ENCODE assay signal across 19 mouse cellular contexts in genomic region chr7:96811691-96812090, GRCm38 (mm10).
DNase-seq lines count a peak whose midpoint lies in the region; ATAC-seq and TF ChIP-seq lines count a peak whose summit lies in the region.
"Had no signal": no experiment of that assay in that cellular context is flagged by ENCODE, and none has a peak within 500 bp of the region (broad histone marks: within the 10 kb centered on the region; RNA-seq: fewer than 3 reads in every experiment).

No protein-coding gene starts in this region.

- WGBS in forebrain, embryonic 16.5 days, result 81% methylated on average over 11 of the region's 11 CpGs
- 94% methylated on average over 11 of the region's 11 CpGs for WGBS in forebrain, embryonic 12.5 days
- WGBS in hindbrain, embryonic 14.5 days, result 89% methylated on average over 11 of the region's 11 CpGs
- 65% methylated on average over 11 of the region's 11 CpGs for WGBS in hindbrain, postnatal 0 days

- DNase-seq in left cerebral cortex, postnatal 4 days, result peak; percentile 68
- DNase-seq in left cerebral cortex, adult 8-10 months (ENCODE audit: low spot score in 2 of 2), result no peak
- no peak for DNase-seq in hindbrain, embryonic 14.5 days (ENCODE audit: low spot score)
- peak; percentile 45 for DNase-seq in hindbrain, postnatal 0 days (ENCODE audit: low spot score)
- no peak for DNase-seq in embryo, embryonic 10 days (ENCODE audit: low spot score)
- DNase-seq: adrenal gland, postnatal 10 days; gastrocnemius, postnatal 10 days; heart, postnatal 4 days; kidney, postnatal 25 days; liver, embryonic 13.5 days; lung, embryonic 14.5 days; right cerebral cortex, adult 18-20 months had no signal

- no peak overlapping the region for H3K27ac ChIP-seq in forebrain, embryonic 16.5 days (ENCODE audit: low read length)
- H3K27ac ChIP-seq in forebrain, embryonic 12.5 days, result no peak overlapping the region
- no peak overlapping the region for H3K27ac ChIP-seq in hindbrain, embryonic 14.5 days
- H3K27ac ChIP-seq in hindbrain, postnatal 0 days, result no peak overlapping the region
- H3K27ac ChIP-seq: embryonic facial prominence, embryonic 12.5 days; heart, embryonic 10.5 days; intestine, embryonic 15.5 days; layer of hippocampus, adult 2 months; liver, embryonic 13.5 days; midbrain, embryonic 15.5 days had no signal

- H3K4me1 ChIP-seq in forebrain, embryonic 16.5 days (replicated peaks; ENCODE audit: control insufficient read depth, insufficient read depth, low read length), result peaks cover 17% of the 10 kb centered on the region
- peaks cover 25% of the 10 kb centered on the region for H3K4me1 ChIP-seq in forebrain, embryonic 12.5 days
- H3K4me1 ChIP-seq in hindbrain, embryonic 14.5 days (replicated peaks; ENCODE audit: control insufficient read depth, insufficient read depth, low read length), result peaks cover 26% of the 10 kb centered on the region
- peaks cover 7% of the 10 kb centered on the region; the same call in 1 of the 2 replicates for H3K4me1 ChIP-seq in hindbrain, postnatal 0 days (ENCODE audit: insufficient read depth, low read length)

- no peak overlapping the region for H3K9ac ChIP-seq in forebrain, embryonic 16.5 days (replicated peaks; ENCODE audit: low read depth, low read length)
- H3K9ac ChIP-seq in forebrain, embryonic 12.5 days, result no peak overlapping the region
- H3K9ac ChIP-seq in hindbrain, embryonic 14.5 days, result no peak overlapping the region
- no peak overlapping the region for H3K9ac ChIP-seq in hindbrain, postnatal 0 days (replicated peaks; ENCODE audit: low read length)
- H3K9ac ChIP-seq: embryonic facial prominence, embryonic 12.5 days; intestine, embryonic 15.5 days; liver, embryonic 13.5 days; lung, embryonic 14.5 days; midbrain, embryonic 15.5 days had no signal

- H3K9me3 ChIP-seq in forebrain, embryonic 16.5 days (ENCODE audit: control insufficient read depth, low read length), result no peaks in the 10 kb centered on the region
- no peaks in the 10 kb centered on the region for H3K9me3 ChIP-seq in forebrain, embryonic 12.5 days
- no peaks in the 10 kb centered on the region for H3K9me3 ChIP-seq in hindbrain, embryonic 14.5 days (ENCODE audit: control insufficient read depth, low read length)
- no peaks in the 10 kb centered on the region for H3K9me3 ChIP-seq in hindbrain, postnatal 0 days (ENCODE audit: low read length)
- H3K9me3 ChIP-seq: embryonic facial prominence, embryonic 12.5 days; heart, embryonic 10.5 days; intestine, embryonic 15.5 days; liver, embryonic 13.5 days; midbrain, embryonic 15.5 days had no signal

- no peak overlapping the region for H3K4me2 ChIP-seq in forebrain, embryonic 16.5 days (ENCODE audit: low read length)
- H3K4me2 ChIP-seq in forebrain, embryonic 12.5 days, result no peak overlapping the region
- H3K4me2 ChIP-seq in hindbrain, embryonic 14.5 days (replicated peaks), result no peak overlapping the region
- no peak overlapping the region for H3K4me2 ChIP-seq in hindbrain, postnatal 0 days (ENCODE audit: low read depth, low read length)
- H3K4me2 ChIP-seq: embryonic facial prominence, embryonic 12.5 days; intestine, embryonic 15.5 days; liver, embryonic 13.5 days; lung, embryonic 14.5 days; midbrain, embryonic 15.5 days had no signal

- ATAC-seq in forebrain, embryonic 16.5 days, result peak; percentile 18; the same call in 1 of the 2 replicates
- ATAC-seq in forebrain, embryonic 12.5 days (ENCODE audit: low FRiP score), result no peak
- peak; percentile 44; the same call in 1 of the 2 replicates for ATAC-seq in hindbrain, embryonic 14.5 days (ENCODE audit: low FRiP score)
- peak; percentile 85 for ATAC-seq in hindbrain, postnatal 0 days
- ATAC-seq: intestine, embryonic 15.5 days; midbrain, embryonic 15.5 days had no signal

- TF ChIP-seq CTCF in hindbrain, postnatal 0 days (IDR thresholded peaks at IDR 0.05; ENCODE audit: low read depth), result no peak

- intact Hi-C loops in left cerebral cortex, postnatal 4 days (cut with DNase I), result no loop called here

- no peaks in the 10 kb centered on the region for H3K36me3 ChIP-seq in forebrain, embryonic 16.5 days (ENCODE audit: control insufficient read depth, insufficient read depth)
- peaks cover 8% of the 10 kb centered on the region for H3K36me3 ChIP-seq in forebrain, embryonic 12.5 days (replicated peaks)
- H3K36me3 ChIP-seq in hindbrain, embryonic 14.5 days (replicated peaks; ENCODE audit: control insufficient read depth, insufficient read depth), result 0 out of 2 replicates have a peak, but pooled peaks cover 4% of the 10 kb centered on the region
- no peaks in the 10 kb centered on the region for H3K36me3 ChIP-seq in hindbrain, postnatal 0 days (ENCODE audit: insufficient read depth, low read length)
- H3K36me3 ChIP-seq: heart, embryonic 10.5 days; intestine, embryonic 15.5 days; liver, embryonic 13.5 days; midbrain, embryonic 15.5 days had no signal

- no peak overlapping the region for H3K4me3 ChIP-seq in forebrain, embryonic 16.5 days (replicated peaks; ENCODE audit: low read length)
- H3K4me3 ChIP-seq in forebrain, embryonic 12.5 days (replicated peaks), result no peak overlapping the region
- no peak overlapping the region for H3K4me3 ChIP-seq in hindbrain, embryonic 14.5 days (replicated peaks; ENCODE audit: low read length)
- H3K4me3 ChIP-seq in hindbrain, postnatal 0 days (ENCODE audit: low read length), result no peak overlapping the region
- H3K4me3 ChIP-seq: embryonic facial prominence, embryonic 12.5 days; heart, embryonic 10.5 days; intestine, embryonic 15.5 days; layer of hippocampus, adult 2 months; liver, embryonic 13.5 days; midbrain, embryonic 15.5 days had no signal

- no peaks in the 10 kb centered on the region for H3K27me3 ChIP-seq in forebrain, embryonic 16.5 days (replicated peaks; ENCODE audit: control insufficient read depth, insufficient read depth, low read length)
- H3K27me3 ChIP-seq in forebrain, embryonic 12.5 days, result no peaks in the 10 kb centered on the region
- H3K27me3 ChIP-seq in hindbrain, embryonic 14.5 days (ENCODE audit: control insufficient read depth, insufficient read depth, low read length), result no peaks in the 10 kb centered on the region
- no peaks in the 10 kb centered on the region for H3K27me3 ChIP-seq in hindbrain, postnatal 0 days (ENCODE audit: insufficient read depth, low read length)
- H3K27me3 ChIP-seq: embryonic facial prominence, embryonic 12.5 days; intestine, embryonic 15.5 days; liver, embryonic 13.5 days; midbrain, embryonic 15.5 days had no signal

Comparison
In these comparisons a context has a peak if more than half of its experiments do, and no peak if none do; other contexts are left out.
1. DNase-seq: peak in left cerebral cortex, postnatal 4 days (single experiment) and hindbrain, postnatal 0 days (single experiment); none in left cerebral cortex, adult 8-10 months (0 of 2), hindbrain, embryonic 14.5 days (single experiment) and embryo, embryonic 10 days (single experiment).